Mouse (Mus musculus): ENCODE measurements around the gene Csde1.

DNA sequence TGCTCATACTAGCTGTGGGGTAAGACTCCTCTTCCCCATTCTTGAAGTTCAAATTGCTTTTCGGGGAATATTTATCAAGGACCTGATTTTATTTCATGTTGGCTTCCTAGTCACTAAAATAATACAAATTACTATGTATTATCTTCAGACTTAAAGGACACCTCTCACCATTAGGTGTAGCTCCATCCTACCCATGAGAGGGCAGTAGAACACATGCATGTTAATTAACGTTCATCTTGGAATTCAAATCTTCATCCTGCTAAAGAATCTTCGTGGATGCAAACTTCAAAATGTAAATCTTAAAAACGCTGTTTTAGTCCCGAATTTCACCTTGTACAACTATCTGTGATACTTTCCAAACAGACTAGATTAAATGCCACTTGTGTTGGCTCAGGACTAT lies 81.0 kb downstream of the Csde1 start:
- TF ChIP-seq CTCF (IDR thresholded peaks at IDR 0.05; ENCODE audit: extremely low read depth, insufficient read depth, low read length) (no peak), POLR2A (IDR thresholded peaks at IDR 0.05; ENCODE audit: extremely low read depth, insufficient read depth, low read length) (no peak)
